Mouse (Mus musculus): ENCODE results near the gene 4930572O03Rik.
"Not testable (repeated sequence)": the region's sequence is repeated elsewhere in the genome, so short reads cannot be mapped to it uniquely, and the experiment has no call there.

4930572O03Rik gene

DNA sequence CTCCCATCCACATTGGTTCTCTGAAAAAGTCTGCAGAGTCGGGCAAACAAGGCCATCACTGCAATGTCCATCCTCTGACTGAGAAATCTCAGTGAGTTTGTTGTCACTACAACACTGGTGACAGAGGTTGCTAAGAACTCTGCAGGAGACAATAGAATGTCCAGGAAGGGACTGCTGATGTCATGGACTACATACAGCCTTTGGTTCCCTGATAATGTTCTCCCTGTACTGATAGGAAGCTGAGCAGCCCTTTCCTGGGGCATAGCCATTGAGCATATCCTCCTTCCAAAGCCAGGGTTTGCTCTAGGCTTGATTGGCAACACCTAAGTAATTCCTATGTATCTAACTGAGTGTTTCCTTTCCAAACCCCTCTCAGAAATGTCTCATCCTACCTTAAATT lies at the start of gene 4930572O03Rik:
Gene 4930572O03Rik, minus strand, starts transcription at position 101 of the 400 bp plus-strand sequence.
- DNase-seq, result not testable (repeated sequence)

DNA sequence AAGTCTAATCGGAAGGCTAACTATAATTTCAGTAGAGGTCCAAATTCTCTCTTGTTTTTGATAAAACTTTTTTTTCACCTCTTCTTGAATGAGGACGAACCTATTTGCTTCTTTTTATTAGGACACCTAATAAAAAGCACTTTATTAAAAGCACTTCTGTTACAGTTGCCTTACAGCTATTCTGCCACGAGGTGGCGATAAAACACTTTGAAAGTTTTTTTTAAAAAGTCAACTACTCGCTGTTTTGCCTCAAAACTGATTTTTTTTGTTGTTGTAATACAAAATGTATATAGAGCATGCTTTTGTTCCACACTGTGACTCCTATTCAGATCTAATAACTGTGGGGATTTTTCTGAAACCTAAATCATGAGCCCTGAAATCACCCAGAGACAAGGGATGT lies 46.0 kb upstream of the 4930572O03Rik start:
- DNase-seq, result not testable (repeated sequence)

- not testable (repeated sequence) for DNase-seq
These were observed 40.9 kb upstream of the 4930572O03Rik start for GRCm38 (mm10) chr5:15697719-15698118.

GRCm38 (mm10) chr5:15691849-15692248 lies 35.0 kb upstream of the 4930572O03Rik start:
- DNase-seq, result not testable (repeated sequence)

- DNase-seq, result not testable (repeated sequence)
These were observed 34.0 kb upstream of the 4930572O03Rik start for GRCm38 (mm10) chr5:15690822-15691221.

DNA sequence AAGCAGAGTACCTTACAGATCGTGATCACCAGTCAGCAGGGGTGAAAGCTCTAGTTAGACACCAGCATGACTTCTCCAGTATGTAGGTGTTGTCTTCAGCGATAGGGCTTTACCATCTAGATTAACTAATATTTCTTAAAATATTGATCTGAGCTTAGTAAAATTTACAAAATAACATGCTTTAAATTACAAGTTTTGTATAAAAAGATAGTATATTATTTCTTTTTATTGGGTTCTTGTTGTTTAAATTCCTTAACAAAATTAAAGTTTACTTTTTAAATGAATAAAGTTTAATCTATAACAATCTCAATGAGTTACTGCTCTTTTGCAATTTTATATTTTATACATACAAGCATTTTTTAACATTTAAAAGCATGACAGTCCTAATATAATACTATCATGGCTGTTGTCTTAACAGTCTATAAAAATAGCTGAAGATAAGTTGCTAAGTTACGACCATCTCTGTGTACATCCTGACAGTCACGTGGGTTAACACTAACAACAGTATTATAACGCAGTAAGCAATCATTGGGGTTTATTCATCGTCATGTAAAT lies 32.9 kb upstream of the 4930572O03Rik start:
- DNase-seq, result not testable (repeated sequence)

DNA sequence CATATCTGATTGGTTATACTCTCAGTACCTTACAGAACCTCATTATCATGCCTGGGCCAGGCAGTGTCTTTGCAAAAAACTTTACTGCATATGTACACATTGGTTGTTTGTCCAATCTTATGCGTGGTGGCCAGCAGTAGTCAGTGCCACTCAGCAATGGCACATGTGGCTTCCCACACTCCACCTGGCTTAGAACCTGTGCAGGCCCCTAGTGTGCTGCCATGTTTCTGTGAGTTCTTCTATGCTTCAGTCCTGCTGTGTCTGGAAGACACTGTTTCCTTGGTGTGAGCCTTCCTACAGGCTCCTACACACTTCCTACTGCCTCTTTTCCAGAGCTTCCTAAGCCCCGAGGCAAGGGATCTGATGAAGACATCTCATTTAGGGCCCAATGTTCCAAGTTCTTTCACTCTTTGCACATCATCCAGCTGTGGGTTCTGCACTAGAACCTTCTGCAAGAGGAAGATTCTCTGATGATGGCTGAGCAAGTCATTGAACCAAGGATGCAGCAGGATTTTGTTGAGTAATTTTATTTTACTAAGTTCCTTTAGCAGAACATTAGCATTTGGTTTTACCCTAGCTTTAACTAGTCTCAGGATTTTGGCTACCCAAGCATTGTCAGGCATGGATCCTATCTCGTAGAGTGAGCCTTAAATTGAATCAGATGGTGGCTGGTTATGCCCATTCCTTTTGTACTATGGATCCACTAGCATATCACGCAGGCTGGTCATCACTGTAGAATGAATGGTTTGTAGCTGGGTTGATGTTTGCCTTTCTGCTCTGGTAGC lies 32.2 kb upstream of the 4930572O03Rik start:
- not testable (repeated sequence) for DNase-seq

- DNase-seq, result not testable (repeated sequence)
These were observed 24.6 kb upstream of the 4930572O03Rik start for GRCm38 (mm10) chr5:15681301-15682035.

- DNase-seq, result not testable (repeated sequence)
These were observed 23.4 kb upstream of the 4930572O03Rik start for GRCm38 (mm10) chr5:15679980-15680949.

DNA sequence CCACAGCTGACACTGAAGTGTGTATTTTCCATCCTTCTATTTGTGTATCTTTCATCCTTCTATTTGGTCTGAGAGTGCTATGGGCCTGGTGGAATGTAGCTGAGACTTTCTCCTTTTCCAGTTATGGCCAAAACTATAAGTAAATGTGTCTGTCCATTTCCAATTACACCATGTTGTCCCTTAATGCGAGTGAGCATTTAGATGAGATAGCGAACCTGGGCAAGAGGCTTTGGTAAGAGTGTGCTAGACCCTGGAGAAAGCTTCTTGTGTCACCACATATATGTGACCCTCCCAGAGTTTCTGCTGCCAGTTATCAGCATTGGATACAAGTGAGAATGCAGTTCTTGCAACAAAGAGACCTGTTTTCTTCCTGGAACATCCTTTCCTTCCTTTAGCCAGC lies 22.0 kb upstream of the 4930572O03Rik start:
- DNase-seq, result not testable (repeated sequence)

DNA sequence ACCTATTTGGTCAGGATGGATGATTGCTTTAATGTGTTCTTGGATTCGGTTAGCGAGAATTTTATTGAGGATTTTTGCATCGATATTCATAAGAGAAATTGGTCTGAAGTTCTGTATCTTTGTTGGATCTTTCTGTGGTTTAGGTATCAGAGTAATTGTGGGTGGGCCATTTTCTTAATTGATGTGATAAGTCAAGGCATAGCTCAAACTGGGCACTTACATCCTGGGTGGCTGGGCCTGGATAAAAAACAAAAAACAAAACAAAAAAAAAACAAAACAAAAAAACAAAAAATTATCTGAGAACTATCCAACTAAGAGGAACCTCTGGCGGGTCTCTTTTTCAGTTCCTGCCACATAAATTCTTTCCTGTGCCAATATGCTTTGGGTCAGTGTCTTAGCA lies 20.9 kb upstream of the 4930572O03Rik start:
- DNase-seq, result not testable (repeated sequence)

DNA sequence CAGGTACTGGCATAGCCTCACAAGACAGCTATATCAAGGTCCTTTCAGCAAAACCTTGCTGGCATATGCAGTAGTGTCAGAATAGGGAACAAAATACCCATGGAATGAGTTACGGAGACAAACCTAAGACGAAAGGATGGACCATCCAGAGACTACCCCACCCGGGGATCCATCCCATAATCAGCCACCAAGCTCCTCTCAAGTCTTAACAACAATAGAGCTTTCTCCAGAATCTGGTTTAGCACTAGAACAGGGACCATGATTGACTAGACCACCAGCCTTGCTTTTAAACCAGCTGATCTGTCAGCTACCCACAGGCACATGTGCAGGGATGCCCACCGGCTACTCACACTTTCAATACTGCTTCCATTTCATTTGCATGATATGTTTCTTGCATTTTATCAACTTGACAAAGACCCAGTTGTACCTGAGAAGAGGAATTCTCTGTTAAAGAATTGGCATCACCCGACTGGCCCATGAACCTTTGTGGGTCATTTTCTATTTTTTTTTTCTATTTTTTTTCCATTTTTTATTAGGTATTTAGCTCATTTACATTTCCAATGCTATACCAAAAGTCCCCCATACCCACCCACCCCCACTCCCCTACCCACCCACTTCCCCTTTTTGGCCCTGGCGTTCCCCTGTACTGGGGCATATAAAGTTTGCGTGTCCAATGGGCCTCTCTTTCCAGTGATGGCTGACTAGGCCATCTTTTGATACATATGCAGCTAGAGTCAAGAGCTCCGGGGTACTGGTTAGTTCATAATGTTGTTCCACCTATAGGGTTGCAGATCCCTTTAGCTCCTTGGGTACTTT lies 17.8 kb upstream of the 4930572O03Rik start:
- not testable (repeated sequence) for DNase-seq

- not testable (repeated sequence) for DNase-seq
These were observed 17.1 kb upstream of the 4930572O03Rik start for GRCm38 (mm10) chr5:15673989-15674388.

- not testable (repeated sequence) for DNase-seq
These were observed 13.9 kb upstream of the 4930572O03Rik start for GRCm38 (mm10) chr5:15670789-15671188.

DNA sequence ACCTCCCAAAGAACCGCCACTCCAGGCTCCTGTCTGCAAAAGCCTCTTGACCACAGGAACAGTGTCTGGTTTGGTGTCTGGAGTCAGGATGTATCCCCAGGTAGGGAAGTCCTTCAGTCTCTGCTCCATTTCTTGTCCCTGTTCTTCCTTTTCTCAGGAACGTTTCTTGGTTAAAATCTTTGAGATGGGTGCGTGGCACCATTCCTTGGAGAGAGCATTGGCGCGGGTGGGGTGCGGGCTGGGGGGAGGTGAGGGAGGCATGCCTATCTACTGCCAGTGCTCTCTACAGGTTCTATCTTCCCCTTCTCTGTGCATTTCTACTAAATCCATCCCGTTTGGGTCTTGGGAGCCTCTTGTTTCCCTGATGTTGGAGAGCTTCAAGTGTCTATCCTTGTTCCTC lies 7.0 kb upstream of the 4930572O03Rik start:
- not testable (repeated sequence) for DNase-seq

DNA sequence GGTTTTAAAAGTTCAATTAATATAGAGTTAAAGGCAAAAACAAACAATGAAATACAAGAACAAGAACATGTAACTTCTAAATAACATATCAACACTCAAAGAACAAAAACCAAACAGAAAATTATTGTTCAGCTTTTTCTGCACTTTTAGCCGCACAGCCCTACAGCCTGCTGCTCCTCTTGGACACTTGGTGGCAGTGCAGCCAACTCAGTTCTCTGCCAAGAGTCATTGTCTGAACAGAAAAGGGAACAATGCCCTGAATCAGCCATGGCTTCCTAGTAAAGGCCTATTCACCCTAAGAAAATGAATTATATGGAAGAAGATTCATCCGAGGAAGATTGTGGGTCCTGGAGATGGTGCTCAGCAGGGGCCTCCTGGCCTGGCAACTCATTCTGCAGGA lies 4.5 kb downstream of the 4930572O03Rik start:
- DNase-seq, result not testable (repeated sequence)

- DNase-seq, result not testable (repeated sequence)
These were observed 11.2 kb downstream of the 4930572O03Rik start for GRCm38 (mm10) chr5:15645707-15646106.

DNA sequence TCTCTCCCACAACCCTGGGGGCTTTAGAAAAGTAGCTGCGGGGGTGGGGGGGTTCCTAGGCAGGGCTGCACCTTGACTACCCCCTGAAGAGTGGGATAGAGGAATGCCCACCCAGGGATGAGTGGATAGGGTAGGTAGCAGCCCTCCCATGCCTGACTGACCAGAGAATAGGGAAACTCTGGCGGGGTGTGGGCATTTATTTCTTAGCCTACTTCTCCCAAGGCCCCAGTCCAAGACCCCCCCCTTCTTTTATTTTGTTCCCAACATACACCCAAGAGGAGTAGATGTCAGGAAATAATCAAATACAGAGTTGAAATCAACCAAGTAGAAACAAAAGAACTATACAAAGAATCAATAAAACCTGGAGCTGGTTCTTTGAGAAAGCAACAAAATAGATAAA lies 19.2 kb downstream of the 4930572O03Rik start:
- not testable (repeated sequence) for DNase-seq

GRCm38 (mm10) chr5:15630068-15630467 lies 26.8 kb downstream of the 4930572O03Rik start:
- DNase-seq, result not testable (repeated sequence)

DNA sequence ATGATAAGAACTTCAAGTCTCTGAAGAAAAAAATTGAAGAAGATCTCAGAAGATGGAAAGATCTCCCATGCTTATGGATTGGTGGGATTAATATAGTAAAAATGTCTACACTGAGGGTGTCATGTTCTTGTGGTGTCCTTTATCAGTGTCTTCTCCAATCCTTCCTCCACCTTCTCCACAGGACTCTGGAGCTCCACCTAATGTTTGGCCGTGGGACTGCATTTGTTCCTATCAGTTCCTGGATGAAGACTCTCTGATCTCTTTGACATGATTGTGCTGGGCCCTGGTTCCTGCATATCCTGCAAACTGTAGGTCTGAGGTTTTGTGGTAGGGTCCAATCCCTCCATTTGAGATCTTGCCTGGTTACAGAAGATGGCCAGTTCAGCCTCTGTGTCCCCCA lies 28.7 kb downstream of the 4930572O03Rik start:
- not testable (repeated sequence) for DNase-seq

DNA sequence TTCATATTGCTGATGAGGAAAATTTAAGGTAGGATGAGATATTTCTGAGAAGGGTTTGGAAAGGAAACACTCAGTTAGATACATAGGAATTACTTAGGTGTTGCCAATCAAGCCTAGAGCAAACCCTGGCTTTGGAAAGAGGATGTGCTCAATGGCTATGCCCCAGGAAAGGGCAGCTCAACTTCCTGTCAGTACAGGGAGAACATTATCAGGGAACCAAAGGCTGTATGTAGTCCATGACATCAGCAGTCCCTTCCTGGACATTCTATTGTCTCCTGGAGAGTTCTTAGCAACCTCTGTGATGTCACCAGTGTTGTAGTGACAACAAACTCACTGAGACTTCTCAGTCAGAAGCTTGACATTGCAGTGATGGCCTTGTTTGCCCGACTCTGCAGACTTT lies 38.1 kb downstream of the 4930572O03Rik start, which contains the start of gene Speer4d:
Gene Speer4d, plus strand, starts transcription at position 301 of the 400 bp plus-strand sequence.
- not testable (repeated sequence) for DNase-seq

Measured in cerebellum, adult 11-12 months (tissue).